Mouse (Mus musculus) forebrain, postnatal 0 days (tissue): ENCODE results near the gene Pcdh7. TPM values are rescaled to one million over a fixed set of nuclear protein-coding genes. Genes with fewer than 3 reads are reported as not detected.

ENCODE experiments used
- ATAC-seq: fragments of 200-750 bp; cut with Nextera tagmentation; 2 replicates; pipeline ENCODE4 v1.8.0; 2017; ENCODE audit warnings: mild to moderate bottlenecking, moderate library complexity
- DNase-seq: peaks from one replicate; pipeline ENCODE4 v3.0.0-alpha.2; 2015
- H3K27ac ChIP-seq: fragments of 300-500 bp; sonication (generic); 2 replicates; pipeline ENCODE4 v1.5.1; 2014; ENCODE audit warnings: low read depth, mild to moderate bottlenecking, antibody characterized with exemption, low read length, moderate library complexity, mixed read lengths
- H3K27me3 ChIP-seq: fragments of 300-500 bp; sonication (generic); 2 replicates; pipeline ENCODE4 v1.6.1; 2014; ENCODE audit warnings: mild to moderate bottlenecking, low read length, mixed read lengths; ENCODE audit not compliant: insufficient read depth
- H3K36me3 ChIP-seq: fragments of 300-500 bp; sonication (generic); 2 replicates; pipeline ENCODE4 v1.6.1; 2014; ENCODE audit warnings: mild to moderate bottlenecking, moderate library complexity; ENCODE audit not compliant: insufficient read depth
- H3K4me1 ChIP-seq: fragments of 300-500 bp; sonication (generic); 2 replicates; pipeline ENCODE4 v1.6.1; 2014; ENCODE audit warnings: antibody characterized with exemption; ENCODE audit not compliant: insufficient read depth
- H3K4me2 ChIP-seq: fragments of 300-500 bp; sonication (generic); 2 replicates; pipeline ENCODE4 v1.6.1; 2014; ENCODE audit warnings: low read depth, mild to moderate bottlenecking, moderate library complexity
- H3K4me3 ChIP-seq: fragments of 300-500 bp; sonication (generic); 2 replicates; pipeline ENCODE4 v1.5.1; 2014; ENCODE audit warnings: low read depth, low read length, mixed read lengths
- H3K9ac ChIP-seq: fragments of 300-500 bp; sonication (generic); 2 replicates; pipeline ENCODE4 v1.6.1; 2014; ENCODE audit warnings: mild to moderate bottlenecking
- H3K9me3 ChIP-seq: fragments of 300-500 bp; sonication (generic); 2 replicates; pipeline ENCODE4 v1.6.1; 2016; ENCODE audit warnings: low read length
- CTCF ChIP-seq: sonication (generic); IDR thresholded peaks from 2 replicates; pipeline ENCODE4 v1.5.1; 2016; ENCODE audit warnings: antibody characterized with exemption, control low read depth, low read depth
- WGBS: fragments of 180-500 bp; shearing (Covaris S2); extraction: QIAGEN DNeasy Blood & Tissue Kit; methylation state at CpG from one replicate; pipeline ENCODE4 v1.1.7; 2014; 5-methylcytosine and 5-hydroxymethylcytosine counted together
- polyA plus RNA-seq: library from polyadenylated mRNA; unstranded; fragments of >200 nt; fragmentation: Nextera tagmentation; extraction: Ambion mirVana; gene quantifications from 2 replicates; pipeline ENCODE4 v1.2.1, GENCODE M21; 2015
- total RNA-seq: library from RNA; depleted of rRNA; stranded (reverse); fragments of >200 nt; gene quantifications from 2 replicates; pipeline ENCODE4 v1.2.3, GENCODE M21; 2014

The Pcdh7 gene
- total and polyA plus RNA-seq, 2 experiments from 2014 or later: 15.5 to 89.3 TPM

DNA sequence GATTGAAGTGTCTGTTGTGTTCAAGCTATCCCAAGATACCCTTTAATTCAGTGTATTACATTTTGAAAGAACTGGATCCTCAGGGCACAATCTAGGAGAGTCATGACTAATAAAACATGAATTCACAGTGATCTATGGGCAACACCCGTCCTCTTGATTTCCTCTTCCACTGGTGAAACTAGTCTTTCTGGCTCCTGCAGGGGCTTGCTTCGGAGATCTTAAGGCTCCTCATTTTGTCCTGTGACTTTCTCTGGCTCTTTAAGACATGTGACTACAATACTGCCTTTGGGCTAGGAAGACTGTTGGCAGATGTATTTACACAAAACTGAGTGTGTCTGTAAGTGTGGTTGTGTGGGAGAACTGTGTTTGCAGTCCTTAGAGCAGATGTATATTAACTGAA lies 225.4 kb downstream of the Pcdh7 start:
- WGBS: 89% methylated on average over 2 of the region's 2 CpGs
- H3K4me2 ChIP-seq: no peak overlapping the region
- ATAC-seq: no peak

DNA sequence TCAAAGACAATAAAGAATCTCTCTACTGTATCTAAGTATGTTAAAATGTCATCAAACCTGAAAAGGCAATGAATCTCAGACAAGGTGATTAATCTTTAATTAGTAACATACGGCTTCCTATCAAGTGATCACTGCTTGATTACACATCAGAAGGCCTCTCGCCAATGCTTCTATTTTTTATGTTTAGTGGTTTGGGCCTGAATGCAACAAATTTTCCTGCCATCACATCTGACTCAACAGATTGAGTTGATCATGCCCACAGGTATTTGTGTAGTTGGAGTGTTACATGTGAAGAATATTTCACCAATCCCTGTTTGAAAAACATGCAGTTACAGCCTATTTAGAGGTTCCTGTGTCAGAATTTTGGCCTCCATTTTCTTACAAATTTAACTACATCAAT lies 225.8 kb downstream of the Pcdh7 start:
- Histone ChIP-seq H3K4me2 (no peak overlapping the region), H3K4me3 (no peak overlapping the region), H3K27ac (no peak overlapping the region), H3K9me3 (no peaks in the 10 kb centered on the region), H3K4me1 (no peaks in the 10 kb centered on the region), H3K36me3 (no peaks in the 10 kb centered on the region), H3K27me3 (no peaks in the 10 kb centered on the region), H3K9ac (no peak overlapping the region)
- WGBS: 86% methylated on average over 2 of the region's 2 CpGs
- no peak for ATAC-seq
- no peak for TF ChIP-seq CTCF
- DNase-seq: no peak

More for the DNA sequence above, 225.4 kb downstream of the Pcdh7 start:
- Histone ChIP-seq H3K4me1 (no peaks in the 10 kb centered on the region), H3K36me3 (no peaks in the 10 kb centered on the region), H3K4me3 (no peak overlapping the region), H3K9ac (no peak overlapping the region), H3K27ac (no peak overlapping the region), H3K27me3 (no peaks in the 10 kb centered on the region), H3K9me3 (no peaks in the 10 kb centered on the region)
- DNase-seq: no peak
- no peak for TF ChIP-seq CTCF

DNA sequence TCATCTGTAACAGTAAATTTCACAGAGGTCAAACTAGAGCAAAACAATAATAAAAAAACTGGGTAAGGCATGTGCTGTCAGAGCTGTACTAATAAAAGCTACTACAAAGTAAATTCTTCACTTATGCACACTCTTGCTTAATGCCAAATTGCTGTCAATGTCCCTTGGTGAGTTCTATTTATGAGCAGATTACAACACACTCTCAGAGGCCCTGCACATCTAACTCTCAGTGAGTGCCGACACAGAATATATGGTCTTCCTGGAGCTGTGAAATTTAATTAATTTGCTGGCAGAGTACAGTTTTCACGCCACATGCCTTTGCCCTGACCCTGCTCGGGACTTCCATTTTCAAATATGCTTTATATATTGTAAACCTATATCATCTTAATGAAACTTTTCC lies 227.7 kb downstream of the Pcdh7 start:
- no peak for TF ChIP-seq CTCF
- H3K27ac ChIP-seq: no peak overlapping the region
- H3K4me3 ChIP-seq: no peak overlapping the region
- DNase-seq (no peak), ATAC-seq (no peak)
- H3K4me2 ChIP-seq: no peak overlapping the region
- no peaks in the 10 kb centered on the region for H3K36me3 ChIP-seq
- no peak overlapping the region for H3K9ac ChIP-seq
- WGBS: 66% methylated on average over 3 of the region's 3 CpGs
- H3K27me3 ChIP-seq: no peaks in the 10 kb centered on the region
- no peaks in the 10 kb centered on the region for H3K9me3 ChIP-seq
- H3K4me1 ChIP-seq: no peaks in the 10 kb centered on the region

DNA sequence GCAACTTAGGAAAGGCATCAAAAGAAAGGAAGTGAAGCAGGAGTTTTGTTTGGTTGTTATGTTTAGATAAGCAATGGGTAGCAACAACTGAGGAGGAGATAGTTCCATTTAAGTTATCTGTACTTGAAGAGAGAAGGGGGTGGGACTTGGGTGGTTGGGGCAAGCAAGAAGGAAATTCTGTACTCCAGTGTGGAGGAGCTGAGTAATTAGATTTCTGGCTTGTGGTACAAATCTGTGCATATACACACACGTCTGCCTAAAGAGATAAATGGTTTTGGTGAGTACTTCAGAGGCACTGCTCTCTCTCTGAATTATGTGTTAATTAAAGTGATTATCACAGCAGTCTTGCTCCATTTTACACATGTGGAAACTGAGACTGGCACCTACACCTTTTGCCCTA lies 241.6 kb downstream of the Pcdh7 start:
- Histone ChIP-seq H3K27me3 (no peaks in the 10 kb centered on the region), H3K4me3 (no peak overlapping the region), H3K27ac (no peak overlapping the region), H3K9me3 (no peaks in the 10 kb centered on the region), H3K36me3 (no peaks in the 10 kb centered on the region), H3K4me2 (no peak overlapping the region), H3K9ac (no peak overlapping the region), H3K4me1 (no peaks in the 10 kb centered on the region)
- 39% methylated on average over 1 of the region's 1 CpGs for WGBS
- TF ChIP-seq CTCF: no peak
- ATAC-seq: no peak
- no peak for DNase-seq

DNA sequence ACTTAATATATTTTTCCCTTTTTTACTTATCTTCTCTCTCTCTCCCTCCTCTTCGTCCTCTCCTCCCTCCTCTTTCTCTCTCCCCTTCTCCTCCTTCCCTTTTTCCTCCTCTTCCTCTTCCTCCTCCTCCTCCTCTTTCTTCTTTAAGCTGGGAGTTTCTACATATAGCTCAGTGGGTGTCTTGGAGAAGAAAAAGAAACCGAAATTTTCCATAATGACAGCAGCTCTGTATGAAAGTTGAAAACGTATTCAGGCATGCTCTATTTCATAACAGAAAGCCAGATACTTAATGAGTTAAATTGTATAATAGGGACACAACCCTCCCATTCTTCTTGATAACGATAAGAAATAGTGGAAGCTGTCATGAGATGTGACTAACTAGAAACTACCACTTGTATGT lies 246.0 kb downstream of the Pcdh7 start:
- DNase-seq: no peak
- H3K4me1 ChIP-seq: no peaks in the 10 kb centered on the region
- H3K27me3 ChIP-seq: no peaks in the 10 kb centered on the region
- 58% methylated on average over 4 of the region's 4 CpGs for WGBS
- H3K9ac ChIP-seq: no peak overlapping the region
- no peak for TF ChIP-seq CTCF
- no peak overlapping the region for H3K4me3 ChIP-seq
- no peaks in the 10 kb centered on the region for H3K9me3 ChIP-seq
- no peak overlapping the region for H3K27ac ChIP-seq
- H3K4me2 ChIP-seq: no peak overlapping the region
- ATAC-seq: no peak
- H3K36me3 ChIP-seq: no peaks in the 10 kb centered on the region

DNA sequence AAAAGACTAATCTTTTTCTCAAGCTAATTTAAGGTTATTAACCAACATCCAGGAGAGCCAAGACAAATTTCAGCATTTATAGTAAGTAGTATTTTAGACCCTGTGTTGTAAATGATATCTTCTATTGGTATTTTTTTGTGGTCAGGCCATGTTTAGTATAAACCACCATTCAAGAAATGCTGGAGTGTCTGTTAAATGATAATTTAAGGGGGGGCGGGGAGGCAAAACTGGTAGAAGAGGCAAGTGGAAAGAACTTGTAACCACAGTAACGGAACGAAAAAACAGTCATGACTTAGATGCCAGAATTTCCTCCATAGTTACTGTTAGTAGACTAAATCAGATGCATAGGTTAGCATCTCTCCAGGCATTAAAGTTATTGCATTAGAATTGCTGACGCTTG lies 246.4 kb downstream of the Pcdh7 start:
- Histone ChIP-seq H3K9me3 (no peaks in the 10 kb centered on the region), H3K27ac (no peak overlapping the region), H3K4me3 (no peak overlapping the region), H3K27me3 (no peaks in the 10 kb centered on the region), H3K4me2 (no peak overlapping the region), H3K4me1 (no peaks in the 10 kb centered on the region), H3K36me3 (no peaks in the 10 kb centered on the region), H3K9ac (no peak overlapping the region)
- WGBS: 83% methylated on average over 4 of the region's 4 CpGs
- DNase-seq (no peak), ATAC-seq (no peak)
- TF ChIP-seq CTCF: no peak

DNA sequence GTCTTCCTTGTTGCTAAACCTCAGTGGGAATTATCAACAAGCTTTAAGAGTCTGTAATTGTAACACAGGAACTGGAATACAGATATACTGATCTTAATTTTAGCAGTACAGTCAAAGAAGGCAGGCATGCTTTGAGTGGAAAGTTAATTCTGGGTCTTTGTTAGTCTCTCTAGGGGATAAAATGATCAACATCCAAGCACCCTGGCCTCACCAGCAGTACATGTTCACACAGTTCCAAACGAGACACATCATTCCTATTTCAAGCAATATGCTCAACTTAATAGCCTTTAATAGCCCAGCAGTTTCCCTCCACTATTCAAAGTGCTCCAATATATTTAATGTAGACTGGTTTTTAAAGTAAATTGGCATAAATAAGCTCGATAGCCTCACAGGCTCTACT lies 275.8 kb downstream of the Pcdh7 start:
- H3K4me1 ChIP-seq: no peaks in the 10 kb centered on the region
- DNase-seq (no peak), ATAC-seq (no peak)
- no peaks in the 10 kb centered on the region for H3K27me3 ChIP-seq
- no peaks in the 10 kb centered on the region for H3K9me3 ChIP-seq
- no peak overlapping the region for H3K27ac ChIP-seq
- H3K4me2 ChIP-seq: no peak overlapping the region
- no peaks in the 10 kb centered on the region for H3K36me3 ChIP-seq
- H3K4me3 ChIP-seq: no peak overlapping the region
- H3K9ac ChIP-seq: no peak overlapping the region
- WGBS: 74% methylated on average over 2 of the region's 2 CpGs
- TF ChIP-seq CTCF: no peak

DNA sequence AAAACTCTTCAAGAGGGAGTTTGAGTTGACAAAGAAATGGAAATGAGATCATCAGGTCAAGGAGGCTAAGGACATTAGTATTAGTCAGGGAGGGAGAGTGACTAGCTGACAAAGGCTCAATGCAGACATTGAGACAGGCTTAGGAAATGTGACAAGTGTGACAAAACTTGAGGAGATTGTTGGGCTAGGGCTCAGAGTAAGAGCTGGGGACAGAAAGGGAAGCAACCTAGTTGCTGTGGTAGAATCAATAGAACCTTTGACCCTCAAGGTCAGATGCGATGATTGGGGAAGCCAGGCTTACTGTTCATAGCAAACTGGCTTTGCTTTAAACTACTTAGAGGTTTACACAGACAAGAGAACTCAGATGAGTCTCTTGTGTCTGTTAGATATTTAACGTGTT lies 303.6 kb downstream of the Pcdh7 start:
- WGBS: 92% methylated on average over 2 of the region's 2 CpGs

More for the DNA sequence above, 303.6 kb downstream of the Pcdh7 start:
- no peak for TF ChIP-seq CTCF
- Histone ChIP-seq H3K4me2 (no peak overlapping the region), H3K4me3 (no peak overlapping the region), H3K9ac (no peak overlapping the region), H3K4me1 (0 out of 2 replicates have a peak, but pooled peaks cover 3% of the 10 kb centered on the region), H3K27ac (no peak overlapping the region), H3K36me3 (no peaks in the 10 kb centered on the region), H3K9me3 (no peaks in the 10 kb centered on the region), H3K27me3 (no peaks in the 10 kb centered on the region)
- DNase-seq (no peak), ATAC-seq (no peak)
